Mouse (Mus musculus): Measurements from ENCODE around the gene Notch4.

- TF ChIP-seq POLR2A (IDR thresholded peaks at IDR 0.05; ENCODE audit: low read depth, low read length) = no peak
- no peak for TF ChIP-seq CTCF (conservative IDR thresholded peaks at IDR 0.05 in 1 of 2, IDR thresholded peaks at IDR 0.05 in 1 of 2; ENCODE audit: low read depth in 2 of 2, low read length in 2 of 2)
- no peak for TF ChIP-seq E2F4 (IDR thresholded peaks at IDR 0.05; ENCODE audit: insufficient replicate concordance, low read depth, low read length)
- TF ChIP-seq RAD21 (IDR thresholded peaks at IDR 0.05; ENCODE audit: low read depth, low read length) = no peak
- no peak for TF ChIP-seq POLR2AphosphoS2 (IDR thresholded peaks at IDR 0.05; ENCODE audit: low read depth, low read length)
- TF ChIP-seq CHD2 (IDR thresholded peaks at IDR 0.05; ENCODE audit: low read length) = no peak
Observed at GRCm38 (mm10) chr17:34564003-34564421, at the start of gene Notch4.
